Mouse (Mus musculus) intestine, postnatal 0 days (tissue): Measurements from ENCODE around the gene Ank2. TPM values are rescaled to one million over a fixed set of nuclear protein-coding genes. Genes with fewer than 3 reads are reported as not detected.
"Not testable (repeated sequence)": the region's sequence is repeated elsewhere in the genome, so short reads cannot be mapped to it uniquely, and the experiment has no call there.

Experiments
- ATAC-seq: fragments of 200-750 bp; cut with Nextera tagmentation; 2 replicates; pipeline ENCODE4 v1.8.0; 2017; ENCODE audit warnings: mild to moderate bottlenecking, moderate TSS enrichment, moderate library complexity
- H3K27ac ChIP-seq: fragments of 300-500 bp; sonication (generic); 2 replicates; pipeline ENCODE4 v1.5.1; 2014; ENCODE audit warnings: mild to moderate bottlenecking, low read depth, low read length, moderate library complexity
- H3K27me3 ChIP-seq: fragments of 300-500 bp; sonication (generic); replicated peaks from 2 replicates; pipeline ENCODE4 v1.6.1; 2014; ENCODE audit warnings: low read length, mixed read lengths; ENCODE audit not compliant: control insufficient read depth, insufficient read depth
- H3K36me3 ChIP-seq: fragments of 300-500 bp; sonication (generic); 2 replicates; pipeline ENCODE4 v1.6.1; 2014; ENCODE audit warnings: mild to moderate bottlenecking, moderate library complexity; ENCODE audit not compliant: control insufficient read depth, insufficient read depth
- H3K4me1 ChIP-seq: fragments of 300-500 bp; sonication (generic); replicated peaks from 2 replicates; pipeline ENCODE4 v1.6.1; 2014; ENCODE audit warnings: antibody characterized with exemption, low read length, mixed read lengths; ENCODE audit not compliant: control insufficient read depth, insufficient read depth
- H3K4me2 ChIP-seq: fragments of 300-500 bp; sonication (generic); replicated peaks from 2 replicates; pipeline ENCODE4 v1.6.1; 2014; ENCODE audit warnings: low read depth, mild to moderate bottlenecking, moderate library complexity
- H3K4me3 ChIP-seq: fragments of 300-500 bp; sonication (generic); 2 replicates; pipeline ENCODE4 v1.5.1; 2014; ENCODE audit warnings: low read depth, low read length
- H3K9ac ChIP-seq: fragments of 300-500 bp; sonication (generic); 2 replicates; pipeline ENCODE4 v1.6.1; 2014; ENCODE audit warnings: mild to moderate bottlenecking, low read depth, low read length
- H3K9me3 ChIP-seq: fragments of 300-500 bp; sonication (generic); 2 replicates; pipeline ENCODE4 v1.6.1; 2016; ENCODE audit warnings: mixed run types; ENCODE audit not compliant: control insufficient read depth
- CTCF ChIP-seq: sonication (generic); IDR thresholded peaks from 2 replicates; pipeline ENCODE4 v1.5.1; 2016; ENCODE audit warnings: low read depth, mild to moderate bottlenecking, control low read depth, antibody characterized with exemption, moderate library complexity
- WGBS: fragments of 180-500 bp; shearing (Covaris S2); extraction: QIAGEN DNeasy Blood & Tissue Kit; methylation state at CpG from one replicate; pipeline ENCODE4 v1.1.7; 2014; 5-methylcytosine and 5-hydroxymethylcytosine counted together
- polyA plus RNA-seq: library from polyadenylated mRNA; unstranded; fragments of >200 nt; fragmentation: Nextera tagmentation; extraction: Ambion mirVana; gene quantifications from 2 replicates; pipeline ENCODE4 v1.2.1, GENCODE M21; 2015

The Ank2 gene
- polyA plus RNA-seq, 1 experiment from 2014 or later, result 9.0 TPM

- Histone ChIP-seq H3K9ac (no peak overlapping the region), H3K36me3 (no peaks in the 10 kb centered on the region), H3K27me3 (no peaks in the 10 kb centered on the region), H3K4me2 (no peak overlapping the region), H3K9me3 (no peaks in the 10 kb centered on the region), H3K4me1 (no peaks in the 10 kb centered on the region), H3K27ac (no peak overlapping the region), H3K4me3 (no peak overlapping the region)
- ATAC-seq, result no peak
- TF ChIP-seq CTCF, result no peak
- WGBS, result 90% methylated on average over 2 of the region's 2 CpGs
These were observed 157.8 kb downstream of the Ank2 start for GRCm38 (mm10) chr3:127341300-127341699.

GRCm38 (mm10) chr3:127334876-127335275 lies 164.3 kb downstream of the Ank2 start:
- Histone ChIP-seq H3K4me3 (no peak overlapping the region), H3K36me3 (no peaks in the 10 kb centered on the region), H3K27me3 (no peaks in the 10 kb centered on the region), H3K27ac (no peak overlapping the region), H3K9me3 (no peaks in the 10 kb centered on the region), H3K4me2 (no peak overlapping the region), H3K4me1 (no peaks in the 10 kb centered on the region), H3K9ac (no peak overlapping the region)
- no peak for ATAC-seq
- TF ChIP-seq CTCF, result no peak
- 86% methylated on average over 6 of the region's 6 CpGs for WGBS

- Histone ChIP-seq H3K36me3 (no peaks in the 10 kb centered on the region), H3K27ac (no peak overlapping the region), H3K9ac (no peak overlapping the region), H3K9me3 (no peaks in the 10 kb centered on the region), H3K27me3 (no peaks in the 10 kb centered on the region), H3K4me1 (no peaks in the 10 kb centered on the region), H3K4me3 (no peak overlapping the region), H3K4me2 (no peak overlapping the region)
- no peak for ATAC-seq
- 86% methylated on average over 6 of the region's 6 CpGs for WGBS
- TF ChIP-seq CTCF, result no peak
These were observed 167.6 kb downstream of the Ank2 start for GRCm38 (mm10) chr3:127331562-127331961.

DNA sequence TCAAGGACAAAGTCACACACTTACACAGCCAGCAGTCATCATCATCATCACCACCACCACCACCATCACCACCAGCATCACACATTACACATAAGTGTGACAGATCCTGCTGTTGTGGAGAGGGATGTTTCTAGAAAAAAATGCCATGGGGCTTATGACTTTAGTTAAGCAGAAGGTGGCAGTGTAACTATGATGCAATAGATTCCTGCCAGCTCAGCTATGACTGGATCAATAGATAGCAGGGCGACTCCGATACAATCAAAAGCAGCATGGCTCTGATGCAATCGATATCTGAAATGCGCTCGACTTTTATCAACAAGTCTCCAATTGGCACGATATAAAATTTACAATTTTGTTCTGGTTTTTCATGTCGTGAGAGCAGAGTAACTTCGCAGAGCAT lies 172.8 kb downstream of the Ank2 start:
- no peak overlapping the region for H3K4me2 ChIP-seq
- TF ChIP-seq CTCF, result 0 out of 2 replicates have a peak, but pooled peaks have one; percentile 18
- no peak overlapping the region for H3K4me3 ChIP-seq
- H3K27ac ChIP-seq, result no peak overlapping the region
- no peak overlapping the region for H3K9ac ChIP-seq
- H3K4me1 ChIP-seq, result no peaks in the 10 kb centered on the region
- ATAC-seq, result no peak
- no peaks in the 10 kb centered on the region for H3K36me3 ChIP-seq
- H3K9me3 ChIP-seq, result no peaks in the 10 kb centered on the region
- H3K27me3 ChIP-seq, result no peaks in the 10 kb centered on the region
- 65% methylated on average over 8 of the region's 8 CpGs for WGBS

GRCm38 (mm10) chr3:127322870-127323269 lies 176.3 kb downstream of the Ank2 start:
- no peaks in the 10 kb centered on the region for H3K9me3 ChIP-seq
- H3K27me3 ChIP-seq, result no peaks in the 10 kb centered on the region
- ATAC-seq, result no peak
- H3K9ac ChIP-seq, result no peak overlapping the region
- H3K4me2 ChIP-seq, result no peak overlapping the region
- no peaks in the 10 kb centered on the region for H3K4me1 ChIP-seq
- H3K36me3 ChIP-seq, result no peaks in the 10 kb centered on the region
- H3K4me3 ChIP-seq, result no peak overlapping the region
- peak; percentile 89 for TF ChIP-seq CTCF
- no peak overlapping the region for H3K27ac ChIP-seq

- H3K27me3 ChIP-seq, result no peaks in the 10 kb centered on the region
- no peaks in the 10 kb centered on the region for H3K36me3 ChIP-seq
- no peak overlapping the region for H3K9ac ChIP-seq
- 41% methylated on average over 5 of the region's 5 CpGs for WGBS
- no peak overlapping the region for H3K4me3 ChIP-seq
- no peak for TF ChIP-seq CTCF
- no peaks in the 10 kb centered on the region for H3K4me1 ChIP-seq
- H3K9me3 ChIP-seq, result no peaks in the 10 kb centered on the region
- no peak overlapping the region for H3K4me2 ChIP-seq
- ATAC-seq, result no peak
- H3K27ac ChIP-seq, result no peak overlapping the region
These were observed 177.5 kb downstream of the Ank2 start for GRCm38 (mm10) chr3:127321645-127322044.

DNA sequence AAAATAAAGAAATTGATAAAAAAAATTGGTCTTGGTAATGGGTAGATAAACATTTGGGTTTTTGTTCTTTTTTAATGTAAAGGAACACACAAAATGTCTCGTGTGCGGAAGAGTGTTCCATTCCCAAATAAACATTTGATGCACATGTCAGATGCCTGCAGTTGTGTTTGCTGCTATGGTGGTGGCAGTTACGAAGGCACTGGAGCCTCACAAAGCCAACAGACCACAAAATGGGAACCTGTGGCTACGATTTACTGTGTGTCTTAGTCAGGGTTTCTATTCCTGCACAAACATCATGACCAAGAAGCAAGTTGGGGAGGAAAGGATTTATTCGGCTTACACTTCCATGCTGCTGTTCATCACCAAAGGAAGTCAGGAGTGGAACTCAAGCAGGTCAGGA lies 178.1 kb downstream of the Ank2 start:
- H3K9me3 ChIP-seq, H3K27ac ChIP-seq, H3K4me3 ChIP-seq, H3K9ac ChIP-seq, H3K4me1 ChIP-seq, ATAC-seq, H3K27me3 ChIP-seq, H3K36me3 ChIP-seq, H3K4me2 ChIP-seq: not testable (repeated sequence)
- 79% methylated on average over 5 of the region's 5 CpGs for WGBS
